Mouse (Mus musculus) G1E (cell line): ENCODE results near the gene Atp5g3.

Experiments
- CTCF ChIP-seq: IDR thresholded peaks from 2 replicates; pipeline ENCODE4 v1.5.1; 2012; ENCODE audit warnings: low read depth, low read length, inconsistent platforms, mixed read lengths
- GATA1 ChIP-seq: IDR thresholded peaks from 2 replicates; pipeline ENCODE4 v1.6.1; 2012; ENCODE audit warnings: borderline replicate concordance, low read length, inconsistent platforms, mixed read lengths
- POLR2AphosphoS5 ChIP-seq: IDR thresholded peaks from 2 replicates; pipeline ENCODE4 v1.6.1; 2012; ENCODE audit warnings: low read depth, low read length, inconsistent platforms; ENCODE audit not compliant: insufficient replicate concordance
- TAL1 ChIP-seq: conservative IDR thresholded peaks from 2 replicates; pipeline ENCODE4 v1.6.1; 2012; ENCODE audit warnings: low read depth, low read length, inconsistent platforms, mixed read lengths

DNA sequence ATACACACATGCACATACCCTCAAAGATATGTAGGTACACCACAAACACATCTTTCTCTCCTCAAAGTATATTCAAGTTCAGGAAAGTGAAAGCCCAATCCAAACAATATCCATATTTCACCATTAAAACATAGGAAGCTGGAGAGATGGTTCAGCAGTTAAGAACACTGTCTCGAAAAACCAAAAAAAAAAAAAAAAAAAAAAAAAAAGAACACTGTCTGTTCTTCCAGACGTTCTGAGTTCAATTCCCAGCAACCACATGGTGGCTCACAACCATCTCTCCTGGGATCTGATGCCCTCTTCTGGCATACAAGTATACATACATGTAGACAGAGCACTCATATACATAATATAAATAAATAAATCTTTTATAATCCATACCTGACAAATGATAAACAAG lies 25.1 kb downstream of the Atp5g3 start:
- TF ChIP-seq CTCF (no peak), POLR2AphosphoS5 (no peak), TAL1 (no peak), GATA1 (no peak)
